Mouse (Mus musculus) kidney, adult 18-20 months (tissue): ENCODE data around the gene Alyref.
"Not testable (repeated sequence)": the region's sequence is repeated elsewhere in the genome, so short reads cannot be mapped to it uniquely, and the experiment has no call there.

ENCODE experiments used
- DNase-seq: peaks from one replicate; pipeline ENCODE4 v3.0.0; 2021

The Alyref gene

DNA sequence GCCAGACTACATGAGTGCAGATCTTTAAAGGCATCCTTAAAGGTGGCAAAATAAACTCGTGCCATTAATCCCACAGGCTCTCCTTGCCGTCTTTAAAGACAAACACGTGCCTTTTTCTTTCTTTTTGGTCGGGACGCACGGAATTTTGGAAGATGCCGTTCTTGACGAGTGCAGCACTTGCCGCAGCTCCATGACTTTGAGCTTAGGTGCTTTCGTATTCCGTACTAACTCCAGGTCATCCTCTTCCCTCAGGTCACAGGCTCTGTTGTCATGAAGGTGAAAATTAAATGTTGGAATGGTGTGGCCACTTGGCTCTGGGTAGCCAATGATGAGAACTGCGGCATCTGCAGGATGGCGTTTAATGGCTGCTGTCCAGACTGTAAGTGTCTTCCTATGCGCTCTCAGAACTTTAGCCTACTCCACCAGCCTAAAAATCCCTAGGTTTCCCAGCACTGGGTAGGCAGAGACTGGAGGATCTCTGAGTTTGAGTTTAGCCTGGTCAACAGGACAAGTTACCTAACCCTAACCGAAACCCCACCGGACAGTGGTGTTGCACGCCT is 905 bp upstream of the Alyref start:
- DNase-seq: no peak

DNA sequence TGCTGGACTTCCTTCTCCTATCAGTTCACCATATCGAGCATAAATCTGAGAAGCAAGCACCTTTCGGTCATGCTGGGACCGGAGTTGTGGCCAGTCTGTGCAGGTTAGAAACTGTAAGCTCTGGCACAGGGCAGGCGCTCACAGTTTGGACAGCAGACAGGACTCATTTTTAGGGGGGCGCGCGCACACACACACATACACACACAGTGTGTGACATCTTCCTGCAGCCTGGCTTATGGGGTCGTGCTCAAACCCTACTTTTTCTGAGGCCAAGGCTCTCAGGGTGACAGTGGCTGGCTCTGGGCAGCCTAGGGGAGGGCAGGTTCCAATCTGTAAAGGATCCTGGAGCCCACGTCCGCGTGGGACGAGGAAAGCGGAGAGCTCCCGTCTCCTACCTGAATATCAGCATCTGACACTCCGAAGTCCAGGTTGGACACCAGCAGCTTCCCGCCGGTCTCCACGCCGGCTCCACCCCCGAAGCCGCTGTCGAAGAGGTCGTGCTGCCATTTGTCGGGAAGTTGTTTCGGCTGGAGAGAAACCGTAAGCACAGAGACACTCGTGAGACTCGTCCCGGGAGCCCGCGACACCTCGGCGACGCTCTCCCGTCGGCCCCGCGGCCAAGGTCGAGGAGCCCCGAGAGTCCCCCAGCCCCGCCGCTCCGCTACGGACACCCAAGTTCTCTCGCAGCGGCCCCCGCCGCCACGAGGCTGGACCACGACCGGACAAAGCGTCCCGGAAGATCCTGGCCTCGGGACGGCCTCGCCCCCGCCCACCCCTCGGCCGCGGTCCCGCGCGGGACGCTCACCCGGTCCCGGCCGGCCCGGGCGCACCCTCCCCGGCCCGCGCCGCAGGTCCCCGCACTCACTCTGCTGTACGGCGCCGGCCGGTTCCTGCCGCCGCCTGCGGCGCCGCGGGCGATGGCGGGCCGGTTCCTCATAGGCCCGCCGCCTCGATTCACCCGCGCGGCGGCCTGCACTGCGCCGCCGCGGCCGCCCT is 627 bp downstream of the Alyref start:
- DNase-seq: peak; percentile 40

GRCm38 (mm10) chr11:120588531-120588930 is 9.6 kb downstream of the Alyref start:
- DNase-seq: no peak

- DNase-seq: no peak
These were observed 14.2 kb downstream of the Alyref start for GRCm38 (mm10) chr11:120583937-120584336.

GRCm38 (mm10) chr11:120582982-120583293 is 15.2 kb downstream of the Alyref start:
- DNase-seq: not testable (repeated sequence)

GRCm38 (mm10) chr11:120582268-120582981 is 15.7 kb downstream of the Alyref start:
- DNase-seq: peak; percentile 46

GRCm38 (mm10) chr11:120581490-120582267 is 16.5 kb downstream of the Alyref start, which contains the start of gene Arhgdia:
Gene Arhgdia, minus strand, starts transcription at chr11:120581624.
- peak; percentile 91 for DNase-seq

- peak; percentile 52 for DNase-seq
These were observed 17.3 kb downstream of the Alyref start for GRCm38 (mm10) chr11:120580871-120581331.

DNA sequence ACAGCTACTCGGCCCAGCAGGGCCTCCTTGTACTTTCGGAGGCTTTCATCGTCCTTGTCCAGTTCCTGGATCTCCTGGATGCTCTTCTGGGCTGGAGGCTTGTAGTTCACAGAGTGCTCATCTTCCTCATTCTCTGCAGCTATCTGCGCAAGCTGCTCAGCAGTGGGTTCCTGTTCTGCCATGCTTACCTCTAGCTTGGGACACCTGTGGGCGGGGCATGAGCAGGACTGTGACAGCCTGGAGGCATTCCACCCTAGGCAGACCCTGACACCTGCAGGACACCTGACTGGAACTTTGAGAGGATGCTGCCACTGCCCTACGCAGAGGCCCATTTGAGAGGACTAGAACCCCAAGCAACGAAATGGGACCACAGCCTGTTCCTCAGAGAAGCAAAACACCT is 18.0 kb downstream of the Alyref start:
- DNase-seq: peak; percentile 48

DNA sequence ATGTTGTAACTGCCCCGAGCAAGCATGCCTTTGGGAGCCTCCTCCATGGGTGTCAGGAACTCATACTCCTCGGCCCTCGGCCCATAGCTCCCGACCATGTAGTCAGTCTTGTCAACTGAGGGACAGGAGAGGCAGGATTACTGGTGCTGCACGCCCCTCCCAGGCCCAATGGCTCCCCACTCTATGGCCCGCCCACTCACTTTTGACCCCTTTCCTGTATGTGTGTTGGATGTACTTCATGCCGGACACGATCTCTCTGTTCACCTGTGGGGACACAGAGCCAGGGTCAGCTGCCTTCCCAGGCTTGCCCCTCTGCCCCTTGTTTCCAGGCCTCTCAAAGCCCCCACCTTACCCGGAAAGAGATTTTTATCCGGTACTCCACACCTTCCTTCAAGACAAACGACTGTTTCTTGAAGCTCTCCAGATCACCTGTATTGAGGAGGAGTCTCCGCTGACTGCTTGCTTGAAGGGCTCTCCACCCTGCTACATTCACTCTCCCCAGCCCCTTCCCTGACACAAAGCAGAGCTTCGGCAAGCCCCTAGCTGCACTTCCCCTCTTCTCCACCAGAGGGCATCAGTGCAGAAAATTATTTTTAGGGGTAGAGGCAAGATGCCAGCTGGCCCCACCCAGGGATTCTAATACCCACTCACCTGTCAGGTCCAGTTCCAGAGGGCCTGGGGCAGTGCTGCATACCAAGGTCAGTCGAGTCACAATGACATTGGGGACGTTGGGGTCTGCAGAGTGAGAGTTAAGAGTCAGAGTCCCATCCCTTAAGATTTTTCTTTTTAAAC is 18.7 kb downstream of the Alyref start:
- DNase-seq: peak; percentile 76

GRCm38 (mm10) chr11:120578694-120579243 is 19.4 kb downstream of the Alyref start:
- peak; percentile 28 for DNase-seq

DNA sequence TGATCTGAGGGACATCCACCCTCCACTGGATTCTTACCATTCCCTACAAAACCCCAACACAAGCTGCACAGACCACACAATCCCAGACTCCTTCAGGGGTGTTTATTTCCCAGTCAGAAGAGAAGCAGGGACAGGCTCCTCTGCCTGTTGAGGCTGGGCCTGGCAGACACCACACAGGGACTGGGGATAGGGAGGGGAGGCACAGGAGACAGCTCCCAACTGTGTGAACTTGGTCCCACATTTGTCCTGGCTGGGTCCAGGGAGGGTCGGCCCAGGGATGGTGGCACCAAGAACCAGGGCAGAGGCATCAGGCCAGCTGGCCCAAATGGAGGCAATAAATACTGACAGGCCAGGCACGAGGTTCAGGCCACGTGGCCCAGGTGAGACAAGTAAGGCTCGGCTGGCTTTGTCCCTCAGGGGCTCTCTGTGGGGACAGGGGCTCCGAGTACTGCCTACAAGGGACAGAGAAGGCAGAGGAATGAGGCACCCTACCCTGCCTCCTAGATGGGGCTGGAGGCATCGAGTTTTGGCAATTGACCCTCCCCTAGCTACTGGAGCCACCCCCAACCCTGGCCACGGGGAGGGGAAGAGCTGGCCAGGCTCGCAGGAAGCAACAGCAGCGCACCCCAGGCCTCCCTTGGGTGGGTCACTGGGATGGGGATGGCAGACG is 20.0 kb downstream of the Alyref start:
- DNase-seq: peak; percentile 65

- DNase-seq: peak; percentile 54
These were observed 20.7 kb downstream of the Alyref start for GRCm38 (mm10) chr11:120577211-120578023.

GRCm38 (mm10) chr11:120576365-120576981 is 21.7 kb downstream of the Alyref start:
- peak; percentile 76 for DNase-seq

- no peak for DNase-seq
These were observed 22.2 kb downstream of the Alyref start for GRCm38 (mm10) chr11:120575940-120576339.

- DNase-seq: no peak
These were observed 23.1 kb downstream of the Alyref start for GRCm38 (mm10) chr11:120575046-120575445.

DNA sequence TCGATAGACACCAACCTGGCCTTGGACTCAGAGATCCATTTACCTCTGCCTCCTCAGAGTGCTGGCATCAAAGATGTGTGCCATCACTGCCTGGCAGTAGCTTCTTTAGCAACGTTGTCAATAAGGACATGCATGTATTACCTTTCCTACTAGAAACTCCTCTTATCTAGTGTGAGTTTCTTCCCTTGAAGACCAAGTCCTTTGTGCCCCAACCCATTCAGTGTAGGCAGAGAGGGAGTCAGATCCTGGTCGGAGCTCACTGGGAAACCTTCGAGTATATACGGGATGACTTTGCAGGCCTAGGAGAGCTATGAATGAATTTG is 23.9 kb downstream of the Alyref start:
- DNase-seq: no peak

GRCm38 (mm10) chr11:120573585-120574277 is 24.4 kb downstream of the Alyref start:
- peak; percentile 18 for DNase-seq
